Mouse (Mus musculus) heart, adult 8-10 months (tissue): ENCODE measurements around the gene Rnf223. TPM values are rescaled to one million over a fixed set of nuclear protein-coding genes. Genes with fewer than 3 reads are reported as not detected.

Source experiments
- DNase-seq: peaks from one replicate; pipeline ENCODE4 v3.0.0; 2022; ENCODE audit warnings: low spot score
- total RNA-seq, 4 experiments: library from RNA; stranded (reverse); gene quantifications; 2 replicates each; pipeline ENCODE4 v1.2.4; 2022

Rnf223 gene
- under 1 TPM in 1 of 4 experiments, not detected in 3; 0.09 TPM for total RNA-seq

GRCm38 (mm10) chr4:156130436-156130835, at the start of gene Rnf223:
Gene Rnf223 (plus strand): TSS chr4:156130513.
- DNase-seq = no peak

- no peak for DNase-seq
Measured at GRCm38 (mm10) chr4:156082621-156083234, 47.6 kb upstream of the Rnf223 start.

GRCm38 (mm10) chr4:156083348-156083747, 47.0 kb upstream of the Rnf223 start:
- DNase-seq = no peak

- no peak for DNase-seq
Measured at GRCm38 (mm10) chr4:156084096-156084879, 46.0 kb upstream of the Rnf223 start.

- DNase-seq = no peak
Measured at GRCm38 (mm10) chr4:156085256-156085655, 45.1 kb upstream of the Rnf223 start.

- no peak for DNase-seq
Measured at GRCm38 (mm10) chr4:156087398-156088087, 42.8 kb upstream of the Rnf223 start.

- no peak for DNase-seq
Measured at GRCm38 (mm10) chr4:156091236-156091635, 39.1 kb upstream of the Rnf223 start.

- no peak for DNase-seq
Measured at GRCm38 (mm10) chr4:156092765-156093164, 37.5 kb upstream of the Rnf223 start.

GRCm38 (mm10) chr4:156093758-156094157, 36.6 kb upstream of the Rnf223 start:
- DNase-seq = no peak

- DNase-seq = no peak
Measured at GRCm38 (mm10) chr4:156096191-156096590, 34.1 kb upstream of the Rnf223 start.

- no peak for DNase-seq
Measured at GRCm38 (mm10) chr4:156097770-156098366, 32.4 kb upstream of the Rnf223 start.

- DNase-seq = no peak
Measured at GRCm38 (mm10) chr4:156099427-156099826, 30.9 kb upstream of the Rnf223 start.

- DNase-seq = no peak
Measured at GRCm38 (mm10) chr4:156100501-156100900, 29.8 kb upstream of the Rnf223 start.

GRCm38 (mm10) chr4:156101481-156101903, 28.8 kb upstream of the Rnf223 start:
- no peak for DNase-seq

GRCm38 (mm10) chr4:156103342-156103741, 27.0 kb upstream of the Rnf223 start:
- DNase-seq = no peak

GRCm38 (mm10) chr4:156108606-156109546, 21.4 kb upstream of the Rnf223 start:
- peak; percentile 41 for DNase-seq

- DNase-seq = peak; percentile 98
Measured at GRCm38 (mm10) chr4:156109570-156110331, 20.6 kb upstream of the Rnf223 start, which contains the start of gene 9430015G10Rik. Gene 9430015G10Rik (plus strand): TSS chr4:156109982.

- DNase-seq = no peak
Measured at GRCm38 (mm10) chr4:156124077-156124476, 6.2 kb upstream of the Rnf223 start.

- no peak for DNase-seq
Measured at GRCm38 (mm10) chr4:156125393-156125792, 4.9 kb upstream of the Rnf223 start.

GRCm38 (mm10) chr4:156126841-156127240, 3.5 kb upstream of the Rnf223 start:
- no peak for DNase-seq
